Mouse (Mus musculus): ENCODE results near the gene Gpr65.
"Not testable (repeated sequence)": the region's sequence is repeated elsewhere in the genome, so short reads cannot be mapped to it uniquely, and the experiment has no call there.

Gpr65 gene

GRCm38 (mm10) chr12:98268441-98269369 lies at the start of gene Gpr65:
Gene Gpr65 (plus strand): TSS chr12:98268635.
- no peak for DNase-seq (ENCODE audit: low read depth, low spot score)

- no peak for DNase-seq (ENCODE audit: low read depth, low spot score)
Observed at GRCm38 (mm10) chr12:98223286-98223685, 45.1 kb upstream of the Gpr65 start.

DNA sequence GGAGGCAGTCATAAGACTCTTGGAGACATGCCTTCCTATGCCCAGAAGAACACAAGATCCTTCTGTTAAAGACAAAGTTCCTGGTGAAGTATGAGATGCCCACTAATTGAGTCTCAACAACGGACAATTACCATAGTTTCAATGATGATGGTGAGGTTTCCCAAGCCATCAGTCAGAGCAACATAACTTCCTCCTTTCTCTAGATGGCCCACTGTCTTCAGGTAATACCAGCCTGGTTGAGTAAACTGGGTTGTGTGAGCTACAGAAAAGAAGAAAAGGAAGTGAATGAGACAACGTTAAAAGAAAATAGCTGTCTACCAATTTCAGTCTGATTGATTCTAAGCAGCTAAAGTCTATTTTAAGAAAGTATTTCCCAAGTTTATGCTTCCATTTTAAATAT lies 41.4 kb upstream of the Gpr65 start:
- DNase-seq (ENCODE audit: low read depth, low spot score): no peak

- not testable (repeated sequence) for DNase-seq (ENCODE audit: low read depth, low spot score)
Observed at GRCm38 (mm10) chr12:98238478-98238877, 30.0 kb upstream of the Gpr65 start.

DNA sequence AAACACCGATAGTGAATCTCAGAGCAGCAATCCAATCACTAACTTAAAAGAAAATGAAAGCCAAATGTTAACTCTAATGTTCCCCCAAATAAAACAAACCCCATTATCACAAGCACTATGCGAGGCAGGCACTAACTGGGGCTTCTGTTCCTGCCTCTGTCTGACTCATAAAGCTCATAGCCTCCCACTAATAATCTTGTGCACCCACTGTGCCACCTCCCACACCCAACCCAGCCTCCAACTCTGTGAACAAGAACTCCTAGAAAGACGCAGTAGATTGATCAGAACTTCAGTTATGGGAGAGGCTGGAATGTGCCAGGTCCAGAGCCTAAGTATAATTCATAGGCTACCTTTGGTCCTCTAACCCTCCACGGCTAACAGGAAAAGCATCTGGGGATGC lies 24.3 kb upstream of the Gpr65 start:
- no peak for DNase-seq (ENCODE audit: low read depth, low spot score)

DNA sequence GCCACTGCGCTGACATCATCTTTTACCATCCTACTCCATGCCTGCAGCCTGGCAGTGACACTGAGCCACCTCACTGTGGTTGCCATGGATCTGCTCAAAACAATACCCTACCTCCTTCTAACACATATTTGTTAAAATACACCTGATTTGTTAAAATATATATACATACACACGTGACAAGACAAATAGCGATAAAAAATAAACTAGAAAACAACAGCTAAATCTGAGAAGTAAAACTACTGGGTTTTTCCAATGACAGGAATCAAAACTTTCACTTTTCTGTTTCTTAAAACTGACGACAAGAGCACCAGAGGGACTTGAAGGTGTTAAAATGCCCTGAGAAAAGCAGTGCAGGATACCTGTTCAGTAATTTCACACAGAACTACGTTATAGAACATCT lies 23.6 kb upstream of the Gpr65 start:
- no peak for DNase-seq (ENCODE audit: low read depth, low spot score)

- DNase-seq (ENCODE audit: low read depth, low spot score): no peak
Observed at GRCm38 (mm10) chr12:98246835-98247234, 21.6 kb upstream of the Gpr65 start.

GRCm38 (mm10) chr12:98249671-98250070 lies 18.8 kb upstream of the Gpr65 start:
- peak; percentile 80 for DNase-seq (ENCODE audit: low read depth, low spot score)

DNA sequence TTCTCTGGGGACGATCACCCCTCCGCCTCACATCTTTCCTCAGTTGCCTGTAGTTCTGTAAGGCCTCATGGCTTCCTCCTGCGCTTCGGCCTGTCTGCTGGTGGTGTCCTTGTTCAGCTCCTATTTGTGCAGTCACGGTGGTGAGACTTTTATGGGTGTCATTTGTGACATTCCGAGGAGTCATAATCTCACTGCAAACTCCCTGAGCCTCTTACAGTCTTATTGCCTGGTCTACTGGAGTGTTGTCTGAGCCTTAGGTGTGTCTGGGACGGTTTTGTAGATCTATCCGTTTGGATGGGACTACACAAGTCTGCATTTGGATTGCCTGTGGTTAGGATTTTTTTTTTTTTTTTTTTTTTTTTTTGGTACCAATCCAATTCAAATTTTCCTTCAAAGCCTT lies 18.1 kb upstream of the Gpr65 start:
- no peak for DNase-seq (ENCODE audit: low read depth, low spot score)

DNA sequence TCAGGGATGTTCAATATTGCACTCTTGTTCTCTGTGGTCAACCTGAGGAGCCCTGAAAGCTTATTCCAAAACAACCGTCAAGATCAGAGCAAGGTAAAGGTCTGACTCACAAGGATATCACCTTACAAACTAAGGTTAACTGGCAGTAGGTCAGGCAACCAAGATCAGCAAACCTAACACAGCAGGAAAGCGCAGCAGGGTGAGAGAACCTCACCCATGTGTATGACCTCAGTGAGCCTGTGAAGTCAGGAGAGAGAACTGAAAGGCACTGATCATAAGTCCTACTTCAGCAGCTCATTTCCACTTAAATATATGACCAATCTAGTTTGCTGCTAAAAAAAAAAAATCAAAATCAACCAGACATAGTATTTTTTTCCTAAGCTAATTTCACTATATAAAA lies 16.0 kb upstream of the Gpr65 start:
- DNase-seq (ENCODE audit: low read depth, low spot score): no peak

DNA sequence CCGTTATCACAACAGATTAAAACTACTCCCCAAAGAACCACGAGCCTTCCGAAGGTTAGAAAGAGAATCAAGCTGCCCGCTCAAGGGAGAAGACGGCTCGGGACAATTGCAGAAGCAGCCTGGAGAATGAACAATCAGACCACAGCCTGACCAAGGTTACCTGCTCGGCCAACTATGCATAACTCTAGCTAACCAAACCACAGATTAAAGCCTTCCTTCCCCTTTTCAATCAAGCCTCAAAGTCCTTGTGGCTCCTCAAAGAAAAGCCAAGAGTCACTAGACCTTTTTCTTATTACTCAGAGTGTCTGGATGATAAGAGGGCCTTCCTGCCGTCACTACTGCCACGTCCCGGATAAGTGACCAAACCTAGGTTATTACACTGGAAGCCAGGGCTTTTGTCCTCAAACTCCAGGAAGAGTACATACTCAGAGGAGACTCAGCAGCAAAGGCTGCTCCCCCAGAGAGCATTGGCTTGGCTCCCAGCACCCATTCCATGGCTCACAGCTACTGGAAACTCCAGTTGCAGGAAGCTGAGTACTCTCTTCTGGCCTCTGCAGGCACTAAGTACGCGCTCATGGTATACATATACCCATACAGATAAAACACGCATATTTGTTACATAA lies 13.0 kb upstream of the Gpr65 start:
- DNase-seq (ENCODE audit: low read depth, low spot score): no peak

- peak; percentile 39 for DNase-seq (ENCODE audit: low read depth, low spot score)
Observed at GRCm38 (mm10) chr12:98258371-98258844, 10.0 kb upstream of the Gpr65 start.

- DNase-seq (ENCODE audit: low read depth, low spot score): peak; percentile 84
Observed at GRCm38 (mm10) chr12:98258845-98259517, 9.5 kb upstream of the Gpr65 start, which contains the start of gene Galc. Gene Galc (minus strand): TSS chr12:98259459.

DNA sequence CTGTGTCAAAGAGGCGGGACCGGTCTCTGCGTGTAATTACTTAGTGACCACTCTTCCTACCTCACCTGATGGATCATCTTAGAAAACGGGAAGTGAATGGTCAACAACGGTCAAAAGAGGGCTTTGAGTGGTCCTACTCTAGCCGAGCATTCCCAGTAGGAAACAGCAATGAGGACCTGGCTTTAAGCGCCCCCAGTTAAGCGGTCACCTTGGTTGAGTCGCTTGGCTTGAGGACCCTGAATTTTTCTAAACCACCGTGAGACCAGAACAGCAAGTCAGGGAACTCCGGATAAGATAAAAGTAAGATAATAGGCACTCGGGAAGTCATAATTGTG lies 8.9 kb upstream of the Gpr65 start:
- DNase-seq (ENCODE audit: low read depth, low spot score): no peak

DNA sequence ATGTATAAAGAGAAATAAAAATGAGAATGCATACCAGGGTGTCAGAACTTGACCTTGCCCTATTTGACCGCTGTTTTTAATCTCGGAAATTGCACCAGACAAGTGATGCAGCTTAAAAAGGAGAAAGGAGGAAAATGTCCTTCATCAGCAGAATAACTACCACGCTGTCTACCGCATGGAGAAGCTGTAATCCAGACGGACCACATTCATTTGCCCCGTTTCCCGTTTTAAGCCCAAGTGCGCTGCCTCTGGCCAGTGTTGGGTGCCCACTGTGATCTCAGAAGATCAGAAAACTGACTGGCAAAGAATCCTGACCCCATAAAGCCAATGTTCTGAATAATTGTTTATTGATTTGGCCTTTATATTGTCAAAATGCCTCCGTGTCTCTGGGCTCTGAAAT lies 2.7 kb upstream of the Gpr65 start:
- no peak for DNase-seq (ENCODE audit: low read depth, low spot score)

DNA sequence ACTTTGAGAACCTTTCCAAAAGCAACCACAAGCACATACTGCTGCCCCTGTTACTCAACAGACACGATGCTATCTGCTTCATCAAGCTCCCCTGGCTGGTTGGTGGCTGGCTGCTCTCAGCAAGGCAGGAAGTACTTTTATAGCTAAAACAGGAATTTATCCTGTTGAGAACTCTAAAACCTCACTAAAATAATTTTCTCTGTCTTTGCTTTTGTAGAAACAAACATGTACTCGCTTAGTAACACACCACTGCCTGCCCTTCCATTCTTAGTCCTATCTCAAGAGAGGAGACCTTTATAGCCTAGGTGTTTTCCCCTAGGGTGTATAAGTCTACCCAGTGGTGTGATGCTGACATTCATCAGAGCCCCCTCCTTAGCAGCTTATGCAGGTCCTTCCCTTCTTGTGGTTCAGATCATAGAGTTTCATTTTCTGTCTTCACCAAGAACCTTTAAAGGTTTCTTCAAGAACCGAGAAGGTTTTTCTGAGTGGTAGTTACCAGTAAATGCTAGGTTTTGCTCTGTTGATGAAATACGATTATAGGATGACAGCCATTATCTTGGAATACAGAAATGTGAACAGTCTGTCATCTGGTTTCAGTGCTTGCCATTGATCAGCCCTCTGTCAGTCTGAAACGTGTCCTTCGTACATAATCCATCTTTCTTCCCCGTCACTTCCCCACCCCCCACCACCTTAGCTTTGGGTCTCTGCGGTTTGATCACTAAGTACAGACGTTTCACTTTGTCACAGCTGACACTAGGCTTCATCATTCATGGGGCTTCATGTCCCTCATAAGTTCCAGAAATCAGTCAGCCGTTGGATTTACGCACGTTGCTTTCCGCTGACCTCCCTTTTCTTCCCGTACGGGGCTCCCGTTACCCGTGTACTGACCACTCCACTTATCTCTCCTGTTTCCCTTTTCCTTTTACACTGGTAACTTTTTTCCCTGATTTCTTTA lies 1.6 kb downstream of the Gpr65 start:
- no peak for DNase-seq (ENCODE audit: low read depth, low spot score)

- no peak for DNase-seq (ENCODE audit: low read depth, low spot score)
Observed at GRCm38 (mm10) chr12:98270810-98271566, 2.6 kb downstream of the Gpr65 start.

DNA sequence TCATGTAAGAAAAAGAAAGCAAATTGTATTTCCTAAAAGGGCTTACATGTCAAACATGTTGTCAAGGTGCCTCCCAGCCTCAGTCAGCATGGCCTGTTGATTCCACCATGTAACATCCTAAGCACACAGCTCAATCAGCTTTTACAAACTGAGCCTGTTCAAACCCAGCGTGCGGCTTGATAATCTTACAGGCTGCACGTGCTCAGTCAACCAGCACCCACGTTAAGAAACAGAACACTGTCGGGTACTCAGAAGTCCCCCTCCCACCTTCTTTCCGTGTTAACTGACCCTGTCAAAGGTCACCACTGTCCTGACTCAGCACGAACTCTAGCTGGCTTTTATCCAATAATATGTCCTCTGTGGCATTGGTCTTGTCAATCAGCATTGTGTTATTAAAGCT lies 4.0 kb downstream of the Gpr65 start:
- DNase-seq (ENCODE audit: low read depth, low spot score): no peak

DNA sequence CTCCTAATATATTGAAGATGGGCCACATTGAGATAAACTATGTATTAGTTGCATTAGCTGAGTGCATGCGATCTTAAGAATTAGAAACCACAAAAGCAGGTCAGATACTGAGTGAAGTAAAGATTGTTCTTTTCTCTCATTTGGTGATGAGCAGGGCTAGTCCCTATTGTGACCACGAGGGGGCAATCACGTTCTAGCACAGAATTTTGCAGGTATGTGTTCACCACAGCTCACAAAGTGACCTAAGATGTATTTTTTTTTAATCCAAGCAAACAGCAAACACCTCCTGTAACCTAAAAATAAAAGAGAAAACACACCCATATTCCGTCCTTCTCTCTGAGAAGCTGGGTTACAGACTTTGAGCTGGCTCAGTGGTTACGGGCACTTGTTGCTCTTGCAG lies 12.1 kb downstream of the Gpr65 start:
- DNase-seq (ENCODE audit: low read depth, low spot score): peak; percentile 86

DNA sequence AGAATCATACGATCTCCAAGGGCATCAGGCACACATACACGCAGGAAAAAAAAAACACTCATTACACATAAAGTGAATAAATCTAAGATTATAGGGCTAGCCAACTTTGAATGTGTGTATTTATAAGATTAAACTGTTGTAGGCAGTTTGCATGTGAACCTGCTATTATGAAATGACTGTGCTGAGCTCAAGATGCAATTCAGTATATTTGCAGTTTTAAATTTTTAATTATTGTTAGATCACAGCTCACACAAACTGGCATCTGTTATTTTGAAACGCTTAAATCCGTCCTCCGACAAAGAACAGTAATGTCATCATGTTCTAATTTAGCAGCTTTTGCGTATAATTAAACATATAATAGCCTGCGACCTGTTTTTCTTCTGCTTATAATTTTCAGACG lies 12.6 kb downstream of the Gpr65 start:
- DNase-seq (ENCODE audit: low read depth, low spot score): no peak

All from 3T3-L1 (cell line).